Mouse (Mus musculus): ENCODE results near the gene Tap1. TPM values are rescaled to one million over a fixed set of nuclear protein-coding genes. Genes with fewer than 3 reads are reported as not detected.

Gene Tap1
- polyA plus RNA-seq (2015; fragmentation: Nextera tagmentation; extraction: Ambion mirVana): 8.7 and 9.1 TPM in 2 replicates

DNA sequence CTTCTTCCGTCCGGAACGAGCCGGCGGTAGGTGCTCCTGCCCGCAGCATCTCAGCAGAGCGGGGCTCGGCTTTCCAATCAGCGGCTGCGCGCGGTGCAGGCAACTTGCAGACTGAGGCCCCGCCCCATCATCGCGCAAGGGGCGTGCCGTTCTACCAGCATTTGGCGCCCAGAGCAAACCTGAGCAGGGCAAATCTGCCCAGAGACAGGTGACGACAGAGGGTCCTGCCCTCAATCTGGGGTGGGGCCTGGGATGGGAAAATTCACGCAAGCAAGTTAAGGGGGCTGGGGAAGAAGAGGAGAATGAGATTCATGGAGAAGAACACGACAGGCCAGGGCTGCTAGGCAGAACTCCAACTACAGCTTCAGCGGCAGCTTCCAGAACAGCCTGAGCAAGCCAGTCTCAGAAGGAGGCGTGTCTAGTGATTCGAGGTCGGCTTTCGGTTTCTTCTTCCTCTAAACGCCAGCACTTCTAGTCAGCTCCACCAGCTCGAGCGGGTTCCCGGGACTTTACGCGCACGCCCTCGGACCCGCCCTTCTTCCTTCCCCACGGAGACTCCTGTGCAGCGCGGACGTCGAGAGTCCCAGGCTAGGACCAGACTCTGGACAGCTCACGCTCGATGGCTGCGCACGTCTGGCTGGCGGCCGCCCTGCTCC is at the start of gene Tap1, which contains the start of gene Psmb9:
Gene Tap1, plus strand, starts transcription at position 293 of the 656 bp plus-strand sequence.
Gene Psmb9, minus strand, starts transcription at position 504 of the 656 bp plus-strand sequence.
- Histone ChIP-seq H3K9me3 (replicated peaks; ENCODE audit: control insufficient read depth, low read length) (no peaks in the 10 kb centered on the region), H3K27ac (ENCODE audit: low read length) (peak within 1 kb of the TSS; percentile 71), H3K27me3 (ENCODE audit: control insufficient read depth, insufficient read depth, low read length) (peaks cover 17% of the 10 kb centered on the region), H3K9ac (ENCODE audit: low read length) (peak within 1 kb of the TSS; percentile 81), H3K4me2 (ENCODE audit: low read depth, low read length) (peak within 1 kb of the TSS; percentile 99), H3K4me3 (replicated peaks; ENCODE audit: low read length) (peak within 1 kb of the TSS; percentile 56), H3K36me3 (ENCODE audit: control insufficient read depth, insufficient read depth, low read length) (no peaks in the 10 kb centered on the region), H3K4me1 (ENCODE audit: control insufficient read depth, insufficient read depth, low read length) (peaks cover 8% of the 10 kb centered on the region; the same call in 1 of the 2 replicates)
- peak; percentile 97 for ATAC-seq (ENCODE audit: insufficient read depth, low FRiP score)
- under 1% methylated on average over 46 of the region's 46 CpGs for WGBS

DNA sequence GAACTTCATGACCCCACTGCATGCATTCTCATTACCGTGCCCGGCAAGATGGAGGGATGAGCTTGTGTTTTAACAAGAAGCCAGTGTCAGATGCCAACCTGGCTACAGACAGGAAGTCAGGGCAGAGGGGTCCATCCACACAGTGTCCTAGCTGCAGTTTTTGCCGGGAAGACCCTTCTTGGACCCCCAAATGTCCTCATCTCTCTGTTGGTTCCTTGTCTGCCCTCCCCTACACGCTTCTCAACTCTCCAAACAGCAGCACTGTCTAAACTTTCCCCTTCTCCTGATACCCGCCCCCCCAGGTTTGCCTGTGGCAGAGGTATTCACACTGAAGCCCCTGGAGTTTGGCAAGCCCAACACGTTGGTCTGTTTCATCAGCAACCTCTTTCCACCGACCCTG is 49.8 kb upstream of the Tap1 start:
- no peak for ATAC-seq (ENCODE audit: insufficient read depth, low FRiP score)
- Histone ChIP-seq H3K9me3 (replicated peaks; ENCODE audit: control insufficient read depth, low read length) (no peaks in the 10 kb centered on the region), H3K4me3 (replicated peaks; ENCODE audit: low read length) (no peak overlapping the region), H3K4me1 (ENCODE audit: control insufficient read depth, insufficient read depth, low read length) (peaks cover 4% of the 10 kb centered on the region; the same call in 1 of the 2 replicates), H3K27ac (ENCODE audit: low read length) (no peak overlapping the region), H3K36me3 (ENCODE audit: control insufficient read depth, insufficient read depth, low read length) (no peaks in the 10 kb centered on the region), H3K9ac (ENCODE audit: low read length) (no peak overlapping the region), H3K4me2 (ENCODE audit: low read depth, low read length) (no peak overlapping the region), H3K27me3 (ENCODE audit: control insufficient read depth, insufficient read depth, low read length) (peaks cover 12% of the 10 kb centered on the region; the same call in 1 of the 2 replicates)
- 70% methylated on average over 7 of the region's 7 CpGs for WGBS

DNA sequence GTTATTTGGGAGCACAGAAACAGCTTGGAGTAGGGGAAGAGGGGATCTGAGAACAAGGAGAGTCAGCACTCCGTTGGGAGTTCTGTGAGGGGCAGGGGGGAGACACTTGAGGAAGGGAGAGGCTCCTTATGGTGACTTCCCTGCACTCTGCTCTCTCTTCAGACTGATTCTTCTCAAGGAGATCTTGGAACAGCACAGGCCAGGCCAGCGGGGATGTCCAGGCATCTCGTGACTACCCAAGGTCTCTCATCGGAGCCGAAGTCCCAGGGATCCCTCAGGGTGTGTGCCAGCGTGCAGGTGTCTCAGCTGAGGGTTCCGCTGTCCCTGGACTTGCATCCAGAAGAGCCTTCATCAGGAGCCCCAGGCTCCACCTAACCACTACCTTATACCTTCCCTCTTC is 48.7 kb upstream of the Tap1 start:
- WGBS: 79% methylated on average over 7 of the region's 7 CpGs
- H3K9me3 ChIP-seq (replicated peaks; ENCODE audit: control insufficient read depth, low read length): no peaks in the 10 kb centered on the region
- H3K4me2 ChIP-seq (ENCODE audit: low read depth, low read length): no peak overlapping the region
- H3K9ac ChIP-seq (ENCODE audit: low read length): no peak overlapping the region
- H3K4me1 ChIP-seq (ENCODE audit: control insufficient read depth, insufficient read depth, low read length): peaks cover 4% of the 10 kb centered on the region; the same call in 1 of the 2 replicates
- H3K27ac ChIP-seq (ENCODE audit: low read length): no peak overlapping the region
- H3K36me3 ChIP-seq (ENCODE audit: control insufficient read depth, insufficient read depth, low read length): no peaks in the 10 kb centered on the region
- peaks cover 12% of the 10 kb centered on the region; the same call in 1 of the 2 replicates for H3K27me3 ChIP-seq (ENCODE audit: control insufficient read depth, insufficient read depth, low read length)
- no peak for ATAC-seq (ENCODE audit: insufficient read depth, low FRiP score)
- H3K4me3 ChIP-seq (replicated peaks; ENCODE audit: low read length): no peak overlapping the region

DNA sequence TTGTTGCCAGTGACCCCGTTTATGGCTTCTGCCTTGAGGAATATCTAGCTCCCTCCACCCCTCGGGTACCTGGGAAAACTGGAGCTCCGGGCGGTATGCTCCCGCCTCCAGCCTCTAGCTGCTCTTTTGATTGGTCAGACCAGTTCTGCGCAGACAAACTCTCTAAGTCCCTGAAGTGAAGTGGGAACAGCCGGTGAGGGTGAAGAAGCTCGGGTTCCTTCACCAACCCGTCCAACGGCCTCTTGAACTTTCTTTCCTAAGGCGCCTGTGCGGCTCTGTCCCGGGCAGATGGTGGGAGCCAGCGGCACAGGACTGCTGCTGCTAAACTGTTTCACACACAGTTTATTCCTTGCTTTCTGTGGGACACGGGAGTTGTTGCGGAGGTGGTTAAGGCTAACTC is 47.9 kb upstream of the Tap1 start:
- H3K4me3 ChIP-seq (replicated peaks; ENCODE audit: low read length): peak overlapping the region; percentile 43
- H3K9me3 ChIP-seq (replicated peaks; ENCODE audit: control insufficient read depth, low read length): no peaks in the 10 kb centered on the region
- no peaks in the 10 kb centered on the region for H3K36me3 ChIP-seq (ENCODE audit: control insufficient read depth, insufficient read depth, low read length)
- no peak for ATAC-seq (ENCODE audit: insufficient read depth, low FRiP score)
- peaks cover 4% of the 10 kb centered on the region; the same call in 1 of the 2 replicates for H3K4me1 ChIP-seq (ENCODE audit: control insufficient read depth, insufficient read depth, low read length)
- H3K4me2 ChIP-seq (ENCODE audit: low read depth, low read length): peak overlapping the region; percentile 80
- peak overlapping the region; percentile 58 for H3K9ac ChIP-seq (ENCODE audit: low read length)
- 2% methylated on average over 16 of the region's 16 CpGs for WGBS
- H3K27ac ChIP-seq (ENCODE audit: low read length): no peak overlapping the region
- H3K27me3 ChIP-seq (ENCODE audit: control insufficient read depth, insufficient read depth, low read length): peaks cover 12% of the 10 kb centered on the region; the same call in 1 of the 2 replicates

DNA sequence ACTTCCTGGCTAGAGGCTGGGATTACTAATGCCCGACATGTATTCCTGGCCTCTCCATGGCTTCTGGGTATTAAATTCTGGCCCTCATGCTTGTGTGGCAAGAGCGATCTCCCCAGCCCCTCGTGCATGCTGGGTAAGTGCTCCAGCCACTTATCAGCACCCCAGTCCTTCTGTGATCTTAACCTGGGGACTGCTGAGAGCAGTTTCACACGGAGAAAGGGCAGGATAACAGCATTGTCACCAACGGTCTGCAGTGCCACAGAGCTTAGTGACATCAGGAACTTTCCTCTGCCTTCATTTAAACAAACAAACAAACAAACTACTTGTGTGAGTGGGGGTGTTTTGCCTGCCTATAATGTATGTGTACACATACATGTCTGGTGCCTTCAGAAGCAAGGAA is 47.1 kb upstream of the Tap1 start:
- Histone ChIP-seq H3K4me3 (replicated peaks; ENCODE audit: low read length) (no peak overlapping the region), H3K9ac (ENCODE audit: low read length) (no peak overlapping the region), H3K4me1 (ENCODE audit: control insufficient read depth, insufficient read depth, low read length) (peaks cover 4% of the 10 kb centered on the region; the same call in 1 of the 2 replicates), H3K27me3 (ENCODE audit: control insufficient read depth, insufficient read depth, low read length) (peaks cover 12% of the 10 kb centered on the region; the same call in 1 of the 2 replicates), H3K27ac (ENCODE audit: low read length) (no peak overlapping the region), H3K4me2 (ENCODE audit: low read depth, low read length) (no peak overlapping the region), H3K36me3 (ENCODE audit: control insufficient read depth, insufficient read depth, low read length) (no peaks in the 10 kb centered on the region), H3K9me3 (replicated peaks; ENCODE audit: control insufficient read depth, low read length) (no peaks in the 10 kb centered on the region)
- 7% methylated on average over 5 of the region's 5 CpGs for WGBS
- no peak for ATAC-seq (ENCODE audit: insufficient read depth, low FRiP score)

DNA sequence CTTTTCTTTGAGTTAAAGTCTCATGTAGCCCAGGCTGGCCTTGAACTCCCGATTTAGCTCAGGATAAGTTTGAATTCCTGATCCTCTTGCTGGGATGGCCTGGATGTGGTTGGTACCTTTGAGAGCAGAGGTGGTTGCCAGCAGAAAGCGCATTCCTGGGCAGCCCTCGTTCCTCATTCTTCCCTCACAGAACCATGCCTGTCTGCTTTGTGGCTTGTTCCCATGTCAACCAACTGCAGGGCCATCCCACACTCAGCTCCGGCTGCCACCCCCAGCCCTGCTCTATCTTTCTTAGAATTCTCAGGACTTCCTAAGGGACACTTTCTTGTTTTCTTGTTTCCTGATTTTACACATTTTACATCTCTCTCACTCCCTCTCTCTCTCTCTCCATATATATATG is 45.9 kb upstream of the Tap1 start:
- ATAC-seq (ENCODE audit: insufficient read depth, low FRiP score): no peak
- H3K4me2 ChIP-seq (ENCODE audit: low read depth, low read length): no peak overlapping the region
- no peak overlapping the region for H3K4me3 ChIP-seq (replicated peaks; ENCODE audit: low read length)
- H3K4me1 ChIP-seq (ENCODE audit: control insufficient read depth, insufficient read depth, low read length): peaks cover 4% of the 10 kb centered on the region; the same call in 1 of the 2 replicates
- 47% methylated on average over 4 of the region's 4 CpGs for WGBS
- no peaks in the 10 kb centered on the region for H3K9me3 ChIP-seq (replicated peaks; ENCODE audit: control insufficient read depth, low read length)
- peaks cover 12% of the 10 kb centered on the region; the same call in 1 of the 2 replicates for H3K27me3 ChIP-seq (ENCODE audit: control insufficient read depth, insufficient read depth, low read length)
- H3K9ac ChIP-seq (ENCODE audit: low read length): no peak overlapping the region
- H3K36me3 ChIP-seq (ENCODE audit: control insufficient read depth, insufficient read depth, low read length): no peaks in the 10 kb centered on the region
- no peak overlapping the region for H3K27ac ChIP-seq (ENCODE audit: low read length)

DNA sequence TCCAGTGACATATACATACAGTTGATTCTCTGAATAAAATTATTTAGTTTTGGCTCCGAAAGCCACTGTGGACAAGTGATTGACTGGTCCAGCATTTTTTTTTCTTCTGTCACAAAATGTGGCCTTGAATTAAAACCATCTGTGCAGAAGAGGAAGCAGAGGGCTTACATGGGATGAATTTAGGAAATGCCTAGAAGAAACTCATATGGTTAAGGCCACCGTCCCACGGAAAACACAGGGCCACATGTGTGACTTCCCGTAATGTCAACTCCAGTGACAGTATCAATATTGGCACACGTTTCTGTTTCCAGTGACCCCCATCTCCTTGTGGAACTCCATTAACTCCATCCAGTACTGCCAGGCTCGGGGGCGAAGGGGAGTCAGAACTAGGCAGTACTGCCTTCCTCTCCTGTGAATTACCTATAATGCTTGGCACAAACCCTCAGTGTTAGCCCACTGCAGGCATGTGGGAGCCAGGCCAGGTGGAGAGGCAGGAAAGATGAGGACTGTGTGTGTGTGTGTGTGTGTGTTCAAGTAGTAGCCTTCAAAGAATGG is 44.8 kb upstream of the Tap1 start:
- no peaks in the 10 kb centered on the region for H3K36me3 ChIP-seq (ENCODE audit: control insufficient read depth, insufficient read depth, low read length)
- WGBS: 68% methylated on average over 7 of the region's 7 CpGs
- H3K27me3 ChIP-seq (ENCODE audit: control insufficient read depth, insufficient read depth, low read length): peaks cover 9% of the 10 kb centered on the region; the same call in 1 of the 2 replicates
- H3K9me3 ChIP-seq (replicated peaks; ENCODE audit: control insufficient read depth, low read length): no peaks in the 10 kb centered on the region
- no peak overlapping the region for H3K4me3 ChIP-seq (replicated peaks; ENCODE audit: low read length)
- peaks cover 4% of the 10 kb centered on the region; the same call in 1 of the 2 replicates for H3K4me1 ChIP-seq (ENCODE audit: control insufficient read depth, insufficient read depth, low read length)
- no peak overlapping the region for H3K4me2 ChIP-seq (ENCODE audit: low read depth, low read length)
- no peak for ATAC-seq (ENCODE audit: insufficient read depth, low FRiP score)
- no peak overlapping the region for H3K9ac ChIP-seq (ENCODE audit: low read length)
- H3K27ac ChIP-seq (ENCODE audit: low read length): no peak overlapping the region

DNA sequence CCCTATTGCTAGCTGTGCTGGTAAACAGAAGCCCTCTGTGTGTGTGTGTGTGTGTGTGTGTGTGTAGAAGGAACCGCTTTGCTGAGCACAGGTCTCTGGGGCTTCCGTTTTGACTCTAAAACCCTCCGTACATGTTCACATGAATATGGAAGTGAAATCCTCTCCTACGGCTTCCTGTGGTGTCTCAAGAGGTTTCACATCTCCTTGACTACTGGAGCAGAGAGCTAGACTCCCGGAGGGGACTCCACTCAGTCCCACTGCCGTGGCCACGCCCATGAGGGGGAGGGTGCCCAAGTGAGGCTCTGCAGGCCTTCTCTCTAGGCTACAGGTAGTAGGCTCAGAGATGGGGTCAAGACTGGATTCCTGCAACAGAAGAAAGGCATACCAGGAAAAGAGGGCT is 44.3 kb upstream of the Tap1 start, which contains the start of gene H2-DMb2:
Gene H2-DMb2, plus strand, starts transcription at position 275 of the 400 bp plus-strand sequence.
- H3K4me1 ChIP-seq (ENCODE audit: control insufficient read depth, insufficient read depth, low read length): peaks cover 4% of the 10 kb centered on the region; the same call in 1 of the 2 replicates
- H3K9me3 ChIP-seq (replicated peaks; ENCODE audit: control insufficient read depth, low read length): no peaks in the 10 kb centered on the region
- 29% methylated on average over 7 of the region's 7 CpGs for WGBS
- H3K27ac ChIP-seq (ENCODE audit: low read length): no peak within 1 kb of the TSS
- ATAC-seq (ENCODE audit: insufficient read depth, low FRiP score): peak; percentile 54; the same call in 1 of the 2 replicates
- H3K27me3 ChIP-seq (ENCODE audit: control insufficient read depth, insufficient read depth, low read length): peaks cover 9% of the 10 kb centered on the region; the same call in 1 of the 2 replicates
- H3K9ac ChIP-seq (ENCODE audit: low read length): no peak within 1 kb of the TSS
- no peak within 1 kb of the TSS for H3K4me3 ChIP-seq (replicated peaks; ENCODE audit: low read length)
- no peaks in the 10 kb centered on the region for H3K36me3 ChIP-seq (ENCODE audit: control insufficient read depth, insufficient read depth, low read length)
- no peak within 1 kb of the TSS for H3K4me2 ChIP-seq (ENCODE audit: low read depth, low read length)

DNA sequence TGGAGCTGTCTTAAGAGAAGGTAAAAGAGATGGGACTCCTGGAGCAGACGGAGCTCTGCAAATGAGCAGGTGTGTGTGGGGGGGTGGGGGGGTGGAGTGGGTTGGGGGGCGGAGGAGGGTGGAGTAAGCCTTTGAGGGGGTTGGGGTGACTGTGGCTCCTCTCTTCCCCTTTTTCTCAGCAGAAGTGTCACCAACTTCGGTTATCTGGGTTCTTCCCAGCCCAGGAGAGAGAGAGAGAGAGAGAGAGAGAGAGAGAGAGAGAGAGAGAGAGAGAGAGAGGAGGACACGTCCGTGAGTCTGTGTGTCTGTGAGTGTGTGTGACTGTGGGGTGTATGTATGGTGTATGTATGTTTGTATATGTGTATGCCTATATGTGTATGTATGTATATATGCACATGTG is 43.9 kb upstream of the Tap1 start:
- Histone ChIP-seq H3K36me3 (ENCODE audit: control insufficient read depth, insufficient read depth, low read length) (no peaks in the 10 kb centered on the region), H3K9ac (ENCODE audit: low read length) (no peak overlapping the region), H3K4me2 (ENCODE audit: low read depth, low read length) (no peak overlapping the region), H3K9me3 (replicated peaks; ENCODE audit: control insufficient read depth, low read length) (no peaks in the 10 kb centered on the region), H3K4me1 (ENCODE audit: control insufficient read depth, insufficient read depth, low read length) (peaks cover 4% of the 10 kb centered on the region; the same call in 1 of the 2 replicates), H3K4me3 (replicated peaks; ENCODE audit: low read length) (no peak overlapping the region), H3K27me3 (ENCODE audit: control insufficient read depth, insufficient read depth, low read length) (peaks cover 7% of the 10 kb centered on the region; the same call in 1 of the 2 replicates), H3K27ac (ENCODE audit: low read length) (no peak overlapping the region)
- 64% methylated on average over 5 of the region's 5 CpGs for WGBS
- ATAC-seq (ENCODE audit: insufficient read depth, low FRiP score): no peak

Data from stomach, embryonic 16.5 days (tissue).